Mouse (Mus musculus) cortical plate, adult 2 months (tissue): ENCODE results near the gene Ifne.

Source experiments
- CTCF ChIP-seq: fragments of 200-500 bp; IDR thresholded peaks from 2 replicates; pipeline ENCODE4 v1.5.1; 2011; ENCODE audit warnings: mild to moderate bottlenecking, control low read depth, low read length; ENCODE audit not compliant: insufficient read depth; ENCODE audit errors: extremely low read depth
- POLR2A ChIP-seq: fragments of 200-500 bp; IDR thresholded peaks from 2 replicates; pipeline ENCODE4 v1.6.1; 2011; ENCODE audit warnings: mild to moderate bottlenecking, low read length, control low read depth; ENCODE audit not compliant: insufficient read depth; ENCODE audit errors: extremely low read depth

DNA sequence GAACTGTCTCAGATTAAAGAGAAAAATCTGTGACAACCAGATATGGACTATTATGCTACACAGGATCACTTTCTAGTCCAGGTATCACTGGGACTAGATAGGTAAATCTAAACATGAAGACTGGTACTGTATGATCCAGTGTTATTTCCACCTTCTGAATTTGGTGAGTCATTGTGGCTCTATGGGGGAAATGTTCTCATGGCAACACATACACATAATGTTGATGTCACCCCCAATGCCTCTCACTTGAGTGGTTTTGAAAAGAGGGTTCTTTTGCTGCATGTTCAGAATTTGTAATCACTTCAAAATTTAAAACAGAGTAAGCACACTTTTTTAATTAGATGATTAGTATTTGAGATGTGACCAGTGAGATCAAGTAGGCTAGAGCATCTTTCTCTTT, 8.2 kb upstream of the Ifne start:
- TF ChIP-seq CTCF (no peak), POLR2A (no peak)
